Mouse (Mus musculus) embryonic fibroblast, embryonic 13.5 days (primary cell): ENCODE results near the gene Sash3.

Experiments used
- CTCF ChIP-seq: IDR thresholded peaks from 2 replicates; pipeline ENCODE4 v1.5.1; 2011; ENCODE audit warnings: mild to moderate bottlenecking, control low read depth, low read length, moderate library complexity, borderline replicate concordance; ENCODE audit not compliant: insufficient read depth
- POLR2A ChIP-seq: IDR thresholded peaks from 2 replicates; pipeline ENCODE4 v1.6.1; 2011; ENCODE audit warnings: low read depth, mild to moderate bottlenecking, control low read depth, low read length, moderate library complexity

DNA sequence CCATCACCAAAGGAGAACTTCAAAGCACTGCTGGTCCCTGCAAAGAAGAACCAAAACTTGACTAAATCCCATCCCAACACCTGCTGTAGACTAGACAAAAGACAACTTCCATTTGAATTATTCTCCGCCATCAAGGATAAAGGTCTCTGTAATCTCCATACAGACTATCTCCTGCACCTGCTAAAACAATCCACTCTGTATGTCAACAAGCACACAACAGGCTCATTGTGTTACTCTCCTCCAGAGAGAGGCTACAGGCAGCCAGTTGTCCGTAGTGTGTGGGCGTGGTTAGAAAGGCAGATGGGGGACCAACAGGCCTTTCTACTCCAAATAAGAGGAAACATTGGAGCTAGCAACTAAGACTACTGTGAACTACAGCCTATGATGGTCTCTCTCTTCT is 51.6 kb downstream of the Sash3 start:
- TF ChIP-seq CTCF (no peak), POLR2A (no peak)
